Mouse (Mus musculus): ENCODE data around the gene Vezf1.
"Not testable (repeated sequence)": the region's sequence is repeated elsewhere in the genome, so short reads cannot be mapped to it uniquely, and the experiment has no call there.

Vezf1 gene

DNA sequence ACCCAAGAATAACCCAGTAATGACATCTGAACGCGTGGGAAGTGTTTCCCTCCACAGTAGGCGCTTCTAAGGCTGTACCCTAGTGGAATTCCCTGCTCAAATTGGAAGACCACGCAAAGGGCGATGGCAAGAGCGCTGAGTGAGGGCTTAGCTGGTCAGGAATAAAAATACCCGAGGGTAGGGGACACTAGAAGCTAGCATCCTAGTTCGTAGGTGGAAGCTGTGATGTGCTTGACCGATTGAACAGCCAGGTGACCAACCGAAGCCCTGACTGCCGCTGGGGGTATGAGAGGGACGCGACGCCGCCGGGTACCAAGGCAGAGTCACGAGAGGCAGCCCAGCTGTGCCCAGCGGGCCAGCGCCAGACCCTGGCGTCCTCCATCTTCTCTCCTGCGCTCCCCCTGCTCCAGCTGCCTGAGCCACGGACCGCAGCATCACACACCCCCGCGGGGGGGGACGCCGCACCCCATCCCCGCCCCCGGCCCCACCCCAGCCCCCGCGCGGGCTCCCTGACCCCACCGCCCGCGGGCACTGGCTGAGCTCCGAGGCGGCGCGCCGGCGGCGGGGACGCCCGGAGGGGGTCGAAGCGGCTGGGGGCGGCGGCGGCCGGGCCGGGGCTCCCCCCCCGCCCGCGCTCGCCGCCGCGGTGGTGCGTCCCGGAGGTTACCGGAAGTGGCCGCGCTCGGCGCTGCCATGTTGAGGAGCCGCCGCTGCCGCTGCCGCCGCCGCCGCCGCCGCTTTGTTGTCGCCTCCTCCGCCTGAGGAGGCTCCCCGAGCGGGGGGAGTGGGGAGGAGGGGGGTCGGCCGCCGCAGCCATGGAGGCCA is at the start of gene Vezf1:
TSS of gene Vezf1 (plus strand) at position 694 of the 825 bp plus-strand sequence.
- peak; percentile 76; the same call in 1 of the 2 replicates for ATAC-seq (ENCODE audit: insufficient number of reproducible peaks, low FRiP score, low TSS enrichment)

GRCm38 (mm10) chr11:88023933-88024332 is 44.1 kb upstream of the Vezf1 start:
- no peak for ATAC-seq (ENCODE audit: insufficient number of reproducible peaks, low FRiP score, low TSS enrichment)

DNA sequence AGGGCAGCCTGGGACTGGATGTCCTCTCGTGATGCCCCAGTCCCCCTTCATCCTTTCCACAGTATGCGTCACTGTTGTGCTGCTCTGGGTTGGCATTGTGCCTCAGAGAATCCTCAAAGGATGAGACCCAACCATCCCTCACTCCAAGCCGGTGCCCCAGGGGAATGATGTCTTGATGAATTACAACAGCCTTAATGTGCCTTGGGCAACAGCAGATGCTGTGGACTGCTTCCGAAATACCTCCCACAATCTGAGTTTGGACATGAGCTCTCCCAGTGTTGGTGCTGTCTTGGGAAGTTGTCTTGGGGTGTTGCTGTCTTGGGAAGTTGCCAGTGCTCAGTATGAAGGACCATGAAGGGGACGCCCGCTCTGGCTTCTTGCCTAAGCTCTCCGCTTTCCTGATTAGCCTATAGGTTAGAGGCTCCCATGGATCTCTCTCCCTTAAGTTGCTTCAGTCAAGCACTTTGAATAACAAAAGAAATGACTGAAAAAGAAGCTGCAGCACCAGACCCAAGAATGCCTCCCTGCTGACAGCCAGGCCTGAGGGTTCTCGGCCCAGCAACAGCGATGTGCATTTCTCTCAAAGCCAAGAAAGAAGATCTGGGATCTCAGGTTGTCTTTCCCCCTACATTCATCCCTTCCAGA is 40.6 kb upstream of the Vezf1 start:
- no peak for ATAC-seq (ENCODE audit: insufficient number of reproducible peaks, low FRiP score, low TSS enrichment)

GRCm38 (mm10) chr11:88028193-88028684 is 39.8 kb upstream of the Vezf1 start:
- no peak for ATAC-seq (ENCODE audit: insufficient number of reproducible peaks, low FRiP score, low TSS enrichment)

- ATAC-seq (ENCODE audit: insufficient number of reproducible peaks, low FRiP score, low TSS enrichment): no peak
Measured at GRCm38 (mm10) chr11:88030219-88030618, 37.9 kb upstream of the Vezf1 start.

- ATAC-seq (ENCODE audit: insufficient number of reproducible peaks, low FRiP score, low TSS enrichment): no peak
Measured at GRCm38 (mm10) chr11:88030836-88031235, 37.2 kb upstream of the Vezf1 start.

DNA sequence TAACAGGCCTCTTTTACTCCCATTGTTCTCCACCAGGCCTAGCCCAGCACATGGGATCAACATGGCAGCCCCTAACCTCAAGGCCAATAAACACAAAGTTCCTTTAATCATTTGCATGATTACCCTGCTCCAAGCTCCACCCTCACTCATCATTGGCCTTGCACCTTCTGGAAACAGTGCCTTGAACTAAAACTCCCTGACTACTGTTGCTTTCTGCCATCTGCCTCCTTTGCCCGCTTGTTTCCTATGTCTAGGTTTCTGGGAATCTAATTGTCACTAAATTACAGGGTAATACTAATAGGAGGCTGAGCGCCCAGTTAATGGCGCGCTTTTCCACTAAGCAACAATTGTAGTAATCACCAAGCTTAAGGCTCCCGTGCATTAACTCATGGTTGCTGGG is 36.3 kb upstream of the Vezf1 start:
- ATAC-seq (ENCODE audit: insufficient number of reproducible peaks, low FRiP score, low TSS enrichment): no peak

DNA sequence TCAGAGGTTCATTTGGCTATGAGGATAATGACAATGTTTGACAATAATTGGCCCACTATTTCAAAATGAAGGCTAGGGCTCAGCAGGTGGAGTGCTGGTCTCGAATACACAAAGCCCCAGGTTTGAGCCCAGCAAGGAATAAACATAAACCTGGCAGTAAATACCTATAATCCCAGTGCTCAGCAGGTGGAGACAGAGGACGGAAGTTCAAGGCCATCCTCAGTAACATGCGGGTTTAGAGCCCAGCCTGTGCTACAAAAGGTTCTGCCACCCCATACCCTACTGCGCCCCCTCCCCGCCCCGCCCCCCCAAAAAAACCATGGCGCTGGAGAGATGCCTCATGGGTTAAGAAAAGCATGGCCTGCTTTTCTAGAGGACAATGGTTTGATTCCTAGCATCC is 32.1 kb upstream of the Vezf1 start:
- ATAC-seq (ENCODE audit: insufficient number of reproducible peaks, low FRiP score, low TSS enrichment): no peak

- ATAC-seq (ENCODE audit: insufficient number of reproducible peaks, low FRiP score, low TSS enrichment): no peak
Measured at GRCm38 (mm10) chr11:88036761-88037251, 31.3 kb upstream of the Vezf1 start.

DNA sequence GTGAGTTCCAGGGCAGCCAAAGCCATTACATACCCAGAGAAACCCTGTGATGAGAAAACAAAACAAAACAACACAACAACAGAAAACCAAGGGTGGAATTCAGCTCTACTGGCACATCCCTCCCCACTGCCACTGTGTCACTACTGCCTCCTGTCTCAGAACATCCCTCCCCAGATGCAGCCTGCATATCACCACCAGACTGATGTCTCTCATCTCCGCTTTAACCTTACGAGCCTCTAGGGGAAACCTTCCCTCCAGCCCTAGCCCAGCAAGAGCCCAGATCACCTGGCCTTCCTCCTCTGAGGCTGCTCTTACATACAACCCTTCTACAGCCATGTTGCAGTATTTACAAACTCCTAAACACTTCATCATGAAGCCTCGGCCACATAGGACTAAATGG is 30.7 kb upstream of the Vezf1 start:
- no peak for ATAC-seq (ENCODE audit: insufficient number of reproducible peaks, low FRiP score, low TSS enrichment)

DNA sequence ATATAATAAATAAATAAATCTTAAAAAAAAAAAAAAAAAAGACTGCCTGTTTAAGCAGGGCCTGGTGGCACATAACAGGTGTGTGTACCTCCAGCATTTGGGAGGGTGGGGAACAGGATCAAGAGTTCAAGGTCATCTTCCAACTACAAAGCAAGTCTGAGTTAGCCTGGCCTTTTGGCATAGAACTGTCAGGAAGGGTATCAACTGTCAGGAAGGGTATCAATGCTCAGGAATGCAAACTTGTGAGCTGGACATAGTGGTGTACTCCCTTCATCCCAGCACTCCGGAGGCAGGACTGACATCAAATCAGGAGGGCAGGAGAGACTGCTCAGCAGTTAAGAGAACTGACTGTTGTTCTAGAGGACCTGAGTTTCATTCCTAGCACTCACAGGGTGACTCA is 29.0 kb upstream of the Vezf1 start:
- ATAC-seq (ENCODE audit: insufficient number of reproducible peaks, low FRiP score, low TSS enrichment): no peak

DNA sequence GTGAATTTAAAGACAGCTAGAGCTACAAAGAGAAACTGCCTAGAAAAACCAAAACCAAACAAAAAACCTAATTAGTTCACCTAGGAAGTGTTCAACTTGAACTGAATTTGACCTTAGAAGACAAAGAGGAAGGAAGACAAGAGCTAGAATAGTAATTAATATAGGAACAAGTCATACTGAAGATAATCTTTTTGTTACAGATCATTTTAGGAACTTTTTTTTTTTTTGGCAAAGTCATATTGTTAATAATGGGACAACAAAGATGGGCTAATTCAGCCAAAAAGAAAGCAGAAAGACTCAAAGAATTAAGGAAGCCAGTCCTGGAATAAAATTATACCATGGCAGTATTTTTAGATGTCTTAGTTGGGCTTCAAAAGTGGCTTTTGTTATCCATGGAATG is 23.8 kb upstream of the Vezf1 start:
- ATAC-seq (ENCODE audit: insufficient number of reproducible peaks, low FRiP score, low TSS enrichment): no peak

DNA sequence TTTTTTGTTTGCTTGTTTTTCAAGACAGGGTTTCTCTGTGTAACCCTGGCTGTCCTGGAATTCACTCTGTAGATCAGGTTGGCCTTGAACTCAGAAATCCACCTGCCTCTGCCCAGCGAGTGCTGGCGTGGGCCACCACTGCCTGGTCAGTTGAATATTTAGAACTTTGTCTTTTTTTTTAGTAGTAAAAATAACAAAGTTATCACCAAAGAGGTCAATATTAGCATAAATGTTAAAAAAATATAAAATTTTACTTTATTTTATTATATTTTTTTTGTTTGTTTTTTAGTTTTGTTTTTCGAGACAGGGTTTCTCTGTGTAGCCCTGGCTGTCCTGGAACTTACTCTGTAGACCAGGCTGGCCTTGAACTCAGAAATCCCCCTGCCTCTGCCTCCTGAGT is 22.9 kb upstream of the Vezf1 start:
- not testable (repeated sequence) for ATAC-seq (ENCODE audit: insufficient number of reproducible peaks, low FRiP score, low TSS enrichment)

DNA sequence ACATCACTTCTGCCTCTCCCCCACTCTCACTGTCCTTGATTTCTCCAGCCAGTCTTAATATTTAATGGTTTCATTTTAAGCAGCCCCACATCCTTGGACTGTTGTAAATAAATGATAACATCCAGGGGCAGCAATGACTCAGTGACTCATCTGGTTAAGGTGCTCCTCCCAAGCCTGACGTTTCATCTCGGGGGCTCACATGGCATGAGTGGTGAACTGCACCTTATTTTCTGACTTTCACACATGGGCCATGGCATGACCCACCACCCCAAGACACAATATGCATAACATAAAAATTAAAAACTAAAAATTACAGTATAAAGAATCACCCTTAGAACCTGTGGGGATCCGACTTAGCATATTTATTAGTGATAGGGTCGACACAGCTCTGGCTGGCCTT is 22.2 kb upstream of the Vezf1 start:
- no peak for ATAC-seq (ENCODE audit: insufficient number of reproducible peaks, low FRiP score, low TSS enrichment)

DNA sequence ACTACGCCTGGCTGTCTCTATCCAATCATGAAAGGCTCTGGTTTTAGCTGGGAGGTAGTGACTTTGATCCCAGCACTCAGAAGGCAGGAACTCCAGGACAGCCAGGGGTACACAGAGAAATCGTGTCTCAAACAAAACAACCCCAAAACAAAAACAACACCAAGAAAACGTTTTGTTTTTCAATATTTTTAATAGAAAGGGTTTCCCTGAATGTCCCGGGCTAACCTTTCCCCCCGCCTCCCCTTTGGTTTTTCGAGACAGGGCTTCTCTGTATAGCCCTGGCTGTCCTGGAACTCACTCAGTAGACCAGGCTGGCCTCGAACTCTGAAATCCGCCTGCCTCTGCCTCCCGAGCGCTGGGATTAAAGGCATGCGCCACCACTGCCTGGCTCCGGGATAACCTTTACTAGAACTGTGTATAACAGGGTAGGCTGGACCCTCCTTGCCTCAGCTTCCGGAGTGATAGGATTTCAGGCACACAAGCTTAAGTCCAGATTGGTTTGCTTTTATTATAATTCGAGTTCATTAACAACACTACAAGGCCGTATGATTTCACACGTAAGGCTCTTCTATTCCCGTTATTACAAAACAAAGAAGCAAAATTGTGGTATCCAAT is 21.6 kb upstream of the Vezf1 start:
- ATAC-seq (ENCODE audit: insufficient number of reproducible peaks, low FRiP score, low TSS enrichment): no peak

DNA sequence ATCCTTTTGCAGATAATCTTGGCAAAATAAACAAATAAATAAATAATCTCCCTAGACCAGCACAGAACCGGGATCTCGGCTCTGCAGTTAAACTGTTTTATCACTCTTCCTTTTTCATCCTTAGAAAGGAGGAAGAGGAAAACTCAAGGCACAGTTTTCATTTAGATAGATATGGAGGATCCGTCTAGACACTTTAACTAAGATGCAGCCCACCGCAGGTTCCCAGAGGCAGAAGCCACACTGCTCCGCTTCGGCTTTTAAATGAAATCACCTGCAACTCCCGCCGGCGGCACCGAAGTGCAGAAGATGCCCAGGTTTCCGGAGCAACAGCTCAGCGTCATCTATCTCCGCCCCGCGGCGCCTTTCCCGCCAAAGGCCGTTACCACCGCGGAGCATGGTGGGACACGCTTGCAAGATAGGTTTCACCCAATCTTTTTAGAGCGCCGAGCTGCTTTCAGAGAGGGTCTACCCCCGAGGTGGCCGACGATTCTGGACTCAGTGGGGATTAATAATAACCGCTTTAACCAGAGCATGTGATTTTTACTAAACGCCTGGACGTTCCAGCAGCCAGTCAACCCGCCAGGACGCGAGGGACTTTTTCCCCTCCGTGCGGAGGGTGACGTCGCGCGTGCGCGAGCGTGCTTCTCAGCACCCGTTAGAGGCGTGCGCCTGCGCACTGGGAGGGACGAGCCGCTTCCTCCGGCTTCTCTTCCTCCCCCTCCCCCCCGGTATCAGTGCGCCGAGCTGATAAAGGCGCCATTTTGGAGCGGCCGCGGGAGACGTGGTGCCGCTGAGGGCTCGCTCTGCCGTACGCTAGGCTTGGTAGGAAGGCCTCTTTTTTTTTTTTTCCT is 20.9 kb upstream of the Vezf1 start, which contains the start of gene Srsf1:
TSS of gene Srsf1 (plus strand) at position 430 of the 851 bp plus-strand sequence.
- peak; percentile 90 for ATAC-seq (ENCODE audit: insufficient number of reproducible peaks, low FRiP score, low TSS enrichment)

DNA sequence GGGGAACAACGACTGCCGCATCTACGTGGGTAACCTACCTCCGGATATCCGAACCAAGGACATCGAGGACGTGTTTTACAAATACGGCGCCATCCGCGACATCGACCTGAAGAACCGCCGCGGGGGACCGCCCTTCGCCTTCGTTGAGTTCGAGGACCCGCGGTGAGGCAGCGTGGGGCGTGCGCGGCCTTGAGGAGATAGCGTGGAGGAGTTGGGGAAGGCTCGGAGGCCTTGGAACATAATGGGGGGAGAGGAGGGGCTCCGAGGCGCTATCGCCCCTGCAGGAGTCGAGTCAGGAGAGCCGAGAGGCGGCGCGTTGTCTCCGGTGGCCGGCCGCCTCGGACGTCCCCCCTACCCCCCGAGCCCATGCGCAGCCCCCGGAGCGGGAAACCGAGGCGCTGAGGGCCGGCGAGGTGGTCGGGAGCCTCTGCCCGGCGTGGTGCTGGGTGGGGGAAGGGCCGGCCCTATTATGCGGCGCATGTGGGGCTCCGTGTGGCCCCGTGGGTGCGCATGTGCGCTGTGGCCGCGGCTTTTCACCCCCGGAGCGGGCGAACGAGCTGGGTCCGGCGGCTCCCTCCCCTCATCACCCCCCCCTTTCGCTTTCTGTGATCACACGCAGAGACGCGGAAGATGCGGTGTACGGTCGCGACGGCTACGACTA is 20.1 kb upstream of the Vezf1 start:
- ATAC-seq (ENCODE audit: insufficient number of reproducible peaks, low FRiP score, low TSS enrichment): peak; percentile 56

DNA sequence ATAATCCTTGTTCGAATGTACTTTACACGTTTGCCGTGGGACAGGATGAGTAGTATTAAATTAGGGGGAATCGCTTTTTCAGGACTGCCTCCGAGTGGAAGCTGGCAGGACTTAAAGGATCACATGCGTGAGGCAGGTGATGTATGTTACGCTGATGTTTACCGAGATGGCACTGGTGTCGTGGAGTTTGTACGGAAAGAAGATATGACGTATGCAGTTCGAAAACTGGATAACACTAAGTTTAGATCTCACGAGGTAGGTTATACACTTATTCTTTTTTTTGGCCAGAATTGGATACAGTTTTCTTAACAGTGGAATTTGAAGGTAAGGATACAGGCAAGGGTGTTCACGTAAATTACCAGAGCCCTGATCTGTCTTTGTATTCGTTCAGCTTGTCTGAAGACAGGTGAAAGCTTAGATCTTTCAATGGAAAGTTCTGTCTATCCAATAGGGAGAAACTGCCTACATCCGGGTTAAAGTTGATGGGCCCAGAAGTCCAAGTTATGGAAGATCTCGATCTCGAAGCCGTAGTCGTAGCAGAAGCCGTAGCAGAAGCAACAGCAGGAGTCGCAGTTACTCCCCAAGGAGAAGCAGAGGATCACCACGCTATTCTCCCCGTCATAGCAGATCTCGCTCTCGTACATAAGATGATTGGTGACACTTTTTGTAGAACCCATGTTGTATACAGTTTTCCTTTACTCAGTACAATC is 19.0 kb upstream of the Vezf1 start:
- no peak for ATAC-seq (ENCODE audit: insufficient number of reproducible peaks, low FRiP score, low TSS enrichment)

DNA sequence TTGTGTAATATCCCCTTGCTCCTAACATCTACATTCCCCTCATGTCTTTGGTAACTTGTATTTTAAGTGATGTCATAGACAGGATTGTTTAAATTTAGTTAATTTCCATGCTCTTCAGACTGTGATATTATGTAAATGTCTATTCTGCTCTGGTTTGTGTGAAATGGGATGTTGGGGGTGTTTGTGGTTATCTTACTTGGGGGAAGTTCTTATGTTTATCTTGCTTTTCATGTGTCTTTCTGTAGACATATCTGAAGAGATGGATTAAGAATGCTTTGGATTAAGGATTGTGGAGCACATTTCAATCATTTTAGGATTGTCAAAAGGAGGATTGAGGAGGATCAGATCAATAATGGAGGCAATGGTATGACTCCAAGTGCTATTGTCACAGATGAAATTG is 18.3 kb upstream of the Vezf1 start:
- no peak for ATAC-seq (ENCODE audit: insufficient number of reproducible peaks, low FRiP score, low TSS enrichment)
